Comparison of ENCODE assay signal across 24 mouse cellular contexts in genomic region chr11:100408835-100409462, GRCm38 (mm10). TPM values are rescaled to one million over a fixed set of nuclear protein-coding genes. Genes with fewer than 3 reads are reported as not detected.
DNase-seq lines count a peak whose midpoint lies in the region; ATAC-seq and TF ChIP-seq lines count a peak whose summit lies in the region.
"Had no signal": no experiment of that assay in that cellular context is flagged by ENCODE, and none has a peak within 500 bp of the region (broad histone marks: within the 10 kb centered on the region; RNA-seq: fewer than 3 reads in every experiment).

No protein-coding gene starts in this region.

- H3K4me2 ChIP-seq in heart, postnatal 0 days (ENCODE audit: low read depth, low read length), result no peak overlapping the region
- H3K4me2 ChIP-seq in liver, embryonic 11.5 days, result no peak overlapping the region
- H3K4me2 ChIP-seq: embryonic facial prominence, embryonic 15.5 days; forebrain, embryonic 12.5 days; heart, embryonic 13.5 days; lung, embryonic 15.5 days; midbrain, embryonic 11.5 days; stomach, embryonic 15.5 days had no signal

- H3K9me3 ChIP-seq in heart, postnatal 0 days (replicated peaks; ENCODE audit: control insufficient read depth, low read length), result no peaks in the 10 kb centered on the region
- H3K9me3 ChIP-seq in liver, embryonic 11.5 days (ENCODE audit: control insufficient read depth, low read length), result no peaks in the 10 kb centered on the region
- H3K9me3 ChIP-seq: embryonic facial prominence, embryonic 15.5 days; forebrain, embryonic 12.5 days; heart, embryonic 13.5 days; lung, embryonic 15.5 days; stomach, embryonic 15.5 days had no signal

- no peak for TF ChIP-seq EP300 in heart, postnatal 0 days (IDR thresholded peaks at IDR 0.05; ENCODE audit: low read depth)

- H3K4me3 ChIP-seq in heart, postnatal 0 days (ENCODE audit: low read depth, low read length), result no peak overlapping the region
- H3K4me3 ChIP-seq in liver, embryonic 11.5 days (ENCODE audit: low read depth, low read length), result no peak overlapping the region
- H3K4me3 ChIP-seq: embryonic facial prominence, embryonic 15.5 days; forebrain, embryonic 12.5 days; heart, embryonic 13.5 days; lung, embryonic 15.5 days; stomach, embryonic 15.5 days had no signal

- H3K9ac ChIP-seq in heart, postnatal 0 days (replicated peaks; ENCODE audit: low read depth, low read length), result no peak overlapping the region
- no peak overlapping the region for H3K9ac ChIP-seq in liver, embryonic 11.5 days (ENCODE audit: low read depth, low read length)
- H3K9ac ChIP-seq: embryonic facial prominence, embryonic 15.5 days; forebrain, embryonic 12.5 days; forebrain, postnatal 0 days; heart, embryonic 13.5 days; lung, embryonic 15.5 days; stomach, embryonic 15.5 days had no signal

- no peaks in the 10 kb centered on the region for H3K27me3 ChIP-seq in heart, postnatal 0 days (ENCODE audit: control insufficient read depth, insufficient read depth, low read length)
- peaks cover 5% of the 10 kb centered on the region for H3K27me3 ChIP-seq in liver, embryonic 11.5 days (replicated peaks; ENCODE audit: control insufficient read depth, insufficient read depth, low read length)
- H3K27me3 ChIP-seq: embryonic facial prominence, embryonic 15.5 days; heart, embryonic 13.5 days; lung, embryonic 15.5 days; Patski; stomach, embryonic 15.5 days had no signal

- peak overlapping the region; percentile 67; the same call in 1 of the 2 replicates for H3K27ac ChIP-seq in heart, postnatal 0 days (ENCODE audit: low read depth)
- H3K27ac ChIP-seq in liver, embryonic 11.5 days (ENCODE audit: low read depth, low read length), result no peak overlapping the region
- H3K27ac ChIP-seq: forebrain, embryonic 12.5 days; heart, embryonic 13.5 days; lung, embryonic 15.5 days; stomach, embryonic 15.5 days had no signal

- peaks cover 15% of the 10 kb centered on the region; the same call in 1 of the 2 replicates for H3K36me3 ChIP-seq in heart, postnatal 0 days (replicated peaks; ENCODE audit: control insufficient read depth, insufficient read depth, low read length)
- peaks cover 5% of the 10 kb centered on the region for H3K36me3 ChIP-seq in liver, embryonic 11.5 days (ENCODE audit: control insufficient read depth, insufficient read depth, low read length)
- H3K36me3 ChIP-seq: forebrain, embryonic 12.5 days had no signal

- ATAC-seq in heart, postnatal 0 days (ENCODE audit: insufficient read depth, low read depth), result no peak
- no peak for ATAC-seq in liver, embryonic 11.5 days (replicated peaks; ENCODE audit: low FRiP score)
- ATAC-seq: midbrain, embryonic 16.5 days; Patski had no signal

- DNase-seq in cerebellum, adult 9-10 months, result peak; percentile 52
- DNase-seq in cerebellum, adult 8-10 months, result no peak
- no peak for DNase-seq in heart, postnatal 0 days (ENCODE audit: low spot score)
- DNase-seq in heart, postnatal 14 days, result no peak
- DNase-seq in thymus, postnatal 0 days (ENCODE audit: low spot score), result peak; percentile 48
- peak; percentile 63 for DNase-seq in thymus, postnatal 4 days
- DNase-seq in liver, embryonic 11.5 days (ENCODE audit: low spot score), result no peak
- DNase-seq: layer of hippocampus, postnatal 36 days; right cerebral cortex, postnatal 25 days had no signal

- intact Hi-C loops in heart, postnatal 14 days (cut with DNase I), result loop anchor here (1.0 kb wide), 1 partner anchor 47 kb away; no protein-coding TSS in a partner anchor

- 86% methylated on average over 12 of the region's 12 CpGs for WGBS in heart, postnatal 0 days
- WGBS in liver, embryonic 11.5 days, result 90% methylated on average over 12 of the region's 12 CpGs

- TF ChIP-seq CTCF in heart, postnatal 0 days (IDR thresholded peaks at IDR 0.05; ENCODE audit: low read depth), result no peak

- peaks cover 29% of the 10 kb centered on the region for H3K4me1 ChIP-seq in heart, postnatal 0 days (ENCODE audit: control insufficient read depth, insufficient read depth)
- H3K4me1 ChIP-seq in liver, embryonic 11.5 days (replicated peaks; ENCODE audit: control insufficient read depth, insufficient read depth, low read length), result peaks cover 5% of the 10 kb centered on the region

RNA-seq across cellular contexts. Expression of gene P3h4, which starts 5.7 kb away (rescaled TPM):
- 58.0 and 66.1 TPM in 2 replicates for total RNA-seq in heart, postnatal 0 days (2014; rRNA removed; ENCODE audit: low replicate concordance)
- 39.3 and 42.9 TPM in 2 replicates for polyA plus RNA-seq in heart, postnatal 0 days (2015; fragmentation: Nextera tagmentation; extraction: Ambion mirVana)
- total RNA-seq in heart, postnatal 14 days (2021), result 10 to 100 TPM; 19.1 to 19.9 TPM
- polyA plus RNA-seq in thymus, postnatal 0 days (2015; fragmentation: Nextera tagmentation; extraction: Ambion mirVana), result 14.8 and 15.3 TPM in 2 replicates
- polyA plus RNA-seq in liver, embryonic 11.5 days (2014; fragmentation: Nextera tagmentation; extraction: Ambion mirVana), result 24.5 and 25.8 TPM in 2 replicates
- total RNA-seq: granulocyte monocyte progenitor cell, adult 5-6 weeks; MEL; neutrophil, adult 5-6 weeks had no signal

RNA-seq across cellular contexts. Expression of gene Fkbp10, which starts 6.5 kb away (rescaled TPM):
- 106 and 114 TPM in 2 replicates for total RNA-seq in heart, postnatal 0 days (2014; rRNA removed; ENCODE audit: low replicate concordance)
- polyA plus RNA-seq in heart, postnatal 0 days (2015; fragmentation: Nextera tagmentation; extraction: Ambion mirVana), result 93.0 and 95.9 TPM in 2 replicates
- 10 to 100 TPM; 34.6 to 38.3 TPM for total RNA-seq in heart, postnatal 14 days (2021)
- polyA plus RNA-seq in thymus, postnatal 0 days (2015; fragmentation: Nextera tagmentation; extraction: Ambion mirVana), result 12.2 and 16.4 TPM in 2 replicates
- 39.9 and 43.2 TPM in 2 replicates for polyA plus RNA-seq in liver, embryonic 11.5 days (2014; fragmentation: Nextera tagmentation; extraction: Ambion mirVana)
- total RNA-seq: common myeloid progenitor, adult 5-6 weeks; granulocyte monocyte progenitor cell, adult 5-6 weeks; megakaryocyte progenitor cell, adult 5-6 weeks; neutrophil, adult 5-6 weeks had no signal

RNA-seq across cellular contexts. Expression of gene Jup, which starts 11.4 kb away (rescaled TPM):
- total RNA-seq in heart, postnatal 0 days (2014; rRNA removed; ENCODE audit: low replicate concordance), result 319 and 341 TPM in 2 replicates
- polyA plus RNA-seq in heart, postnatal 0 days (2015; fragmentation: Nextera tagmentation; extraction: Ambion mirVana), result 135 and 142 TPM in 2 replicates
- total RNA-seq in heart, postnatal 14 days (2021), result 100 to 1,000 TPM; 232 to 245 TPM
- 94.2 and 95.3 TPM in 2 replicates for polyA plus RNA-seq in thymus, postnatal 0 days (2015; fragmentation: Nextera tagmentation; extraction: Ambion mirVana)
- polyA plus RNA-seq in liver, embryonic 11.5 days (2014; fragmentation: Nextera tagmentation; extraction: Ambion mirVana), result 38.8 and 41.6 TPM in 2 replicates

RNA-seq across cellular contexts. Expression of gene Nt5c3b, which starts 32.7 kb away (rescaled TPM):
- total RNA-seq in heart, postnatal 0 days (2014; rRNA removed; ENCODE audit: low replicate concordance), result 54.4 and 68.3 TPM in 2 replicates
- 84.7 and 85.0 TPM in 2 replicates for polyA plus RNA-seq in heart, postnatal 0 days (2015; fragmentation: Nextera tagmentation; extraction: Ambion mirVana)
- 10 to 100 TPM; 36.2 to 36.4 TPM for total RNA-seq in heart, postnatal 14 days (2021)
- 147 TPM in 2 replicates for polyA plus RNA-seq in thymus, postnatal 0 days (2015; fragmentation: Nextera tagmentation; extraction: Ambion mirVana)
- 70.4 and 74.0 TPM in 2 replicates for polyA plus RNA-seq in liver, embryonic 11.5 days (2014; fragmentation: Nextera tagmentation; extraction: Ambion mirVana)

RNA-seq across cellular contexts. Expression of gene Klhl10, which starts 32.8 kb away (rescaled TPM):
- not detected in 2 replicates for total RNA-seq in heart, postnatal 0 days (2014; rRNA removed; ENCODE audit: low replicate concordance)
- polyA plus RNA-seq in heart, postnatal 0 days (2015; fragmentation: Nextera tagmentation; extraction: Ambion mirVana), result 0.34 and 0.47 TPM in 2 replicates
- total RNA-seq in heart, postnatal 14 days (2021), result under 1 TPM; 0.41 to 0.76 TPM
- 0.39 and 0.55 TPM in 2 replicates for polyA plus RNA-seq in thymus, postnatal 0 days (2015; fragmentation: Nextera tagmentation; extraction: Ambion mirVana)
- polyA plus RNA-seq in liver, embryonic 11.5 days (2014; fragmentation: Nextera tagmentation; extraction: Ambion mirVana), result 0.31 and 0.36 TPM in 2 replicates
- total RNA-seq: common myeloid progenitor, adult 5-6 weeks; granulocyte monocyte progenitor cell, adult 5-6 weeks had no signal
- polyA plus RNA-seq: liver, embryonic 16.5 days had no signal

Comparison
In these comparisons a context has a peak if more than half of its experiments do, and no peak if none do; other contexts are left out.
1. DNase-seq: peak in cerebellum, adult 9-10 months (single experiment), thymus, postnatal 0 days (single experiment) and thymus, postnatal 4 days (single experiment); none in cerebellum, adult 8-10 months (single experiment), heart, postnatal 0 days (single experiment), heart, postnatal 14 days (0 of 2) and liver, embryonic 11.5 days (single experiment).